Mouse (Mus musculus) kidney, postnatal 36 days (tissue): Measurements from ENCODE around the gene Shank2.

Experiments used
- DNase-seq, 2 experiments: peaks; one replicate each; pipeline ENCODE4 v3.0.0; 2021 to 2022; ENCODE audit warnings: mixed read lengths in 2 of 2

Gene Shank2

DNA sequence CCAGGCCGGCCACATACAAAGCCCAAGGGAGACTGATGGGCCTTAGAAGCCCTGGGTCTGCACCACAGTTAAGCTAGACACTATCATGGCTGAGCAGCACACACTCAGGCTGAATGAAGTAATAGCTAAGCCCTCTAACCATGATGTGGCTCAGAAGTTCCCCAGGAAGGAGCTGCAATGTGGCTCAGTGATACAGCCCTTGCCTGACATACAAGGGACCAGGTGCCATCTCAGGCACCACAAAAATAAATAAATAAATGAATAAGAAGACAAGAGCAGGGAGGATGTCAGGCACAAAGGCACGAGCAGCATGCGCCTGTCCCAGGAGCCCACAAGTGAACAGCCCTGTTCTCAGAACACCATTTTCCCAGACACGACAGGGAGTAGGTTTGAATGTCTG is 440.2 kb downstream of the Shank2 start:
- no peak for DNase-seq

GRCm38 (mm10) chr7:144444788-144445187 is 443.1 kb downstream of the Shank2 start:
- DNase-seq = no peak

GRCm38 (mm10) chr7:144447146-144447545 is 445.4 kb downstream of the Shank2 start:
- DNase-seq = no peak

- DNase-seq = no peak
Measured at GRCm38 (mm10) chr7:144448186-144448585, 446.5 kb downstream of the Shank2 start.

DNA sequence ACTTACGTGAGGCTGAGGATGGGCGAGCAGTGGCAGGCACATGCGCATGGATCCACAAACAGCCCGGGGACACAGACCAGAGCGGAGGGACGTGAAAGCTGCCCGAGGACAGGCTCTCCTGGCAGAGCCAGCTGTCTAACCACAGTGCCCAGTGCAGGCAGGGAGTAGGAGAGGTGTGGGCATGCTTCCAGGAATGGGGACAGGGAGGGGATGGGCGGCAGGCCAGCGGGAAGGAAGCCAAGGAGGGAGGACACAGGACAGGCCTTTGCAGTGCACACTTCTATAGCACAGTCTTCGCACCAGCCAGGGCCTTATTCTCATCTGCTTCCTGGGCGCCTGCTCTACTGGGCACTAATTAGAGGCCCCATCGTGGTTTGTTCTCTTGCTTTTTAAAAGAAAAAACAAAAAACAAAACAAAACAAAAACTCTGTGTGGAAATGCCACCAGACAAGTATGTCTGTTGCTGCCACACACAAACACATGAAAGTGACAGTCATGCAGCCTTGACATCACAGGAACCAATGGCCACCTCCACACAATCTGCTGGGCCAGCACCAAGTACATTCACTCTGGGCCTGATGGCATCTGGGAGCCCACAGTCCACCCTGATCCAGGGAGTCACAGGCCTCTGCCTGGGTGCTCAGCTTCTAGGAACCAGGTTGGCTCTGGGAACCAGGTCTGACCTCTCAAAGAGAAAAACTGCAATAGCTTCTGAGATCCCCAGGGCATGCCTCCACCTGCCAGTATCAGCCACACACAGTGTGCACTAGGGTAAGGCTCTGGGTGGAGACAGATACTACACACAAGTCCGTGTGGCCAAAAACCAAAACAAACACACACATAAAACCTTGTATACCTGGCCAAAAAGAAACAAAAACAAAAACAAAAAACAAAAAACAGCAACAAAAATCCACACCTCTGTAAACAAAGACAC is 448.2 kb downstream of the Shank2 start:
- peak; percentile 86 to 89 for DNase-seq

- no peak for DNase-seq
Measured at GRCm38 (mm10) chr7:144450661-144451060, 448.9 kb downstream of the Shank2 start.

DNA sequence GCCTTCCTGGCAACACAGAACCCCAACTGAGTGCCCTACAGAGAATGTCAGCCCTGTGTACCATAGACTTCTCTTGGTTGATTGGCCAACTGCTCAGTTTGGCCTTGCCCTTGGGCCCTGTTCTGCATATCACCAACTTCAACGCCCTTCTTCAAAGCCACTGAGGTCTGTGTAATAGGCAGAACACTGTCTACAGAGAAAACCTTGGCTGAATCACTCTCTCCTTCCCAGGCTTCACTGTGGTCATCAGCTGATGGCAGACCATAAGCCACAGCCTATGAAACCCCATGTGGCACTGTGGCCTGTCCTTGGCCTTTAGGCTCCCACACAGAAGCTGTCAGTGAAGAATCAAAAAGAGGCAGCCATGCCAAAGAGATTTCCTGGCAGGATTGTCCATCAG is 457.2 kb downstream of the Shank2 start:
- DNase-seq = no peak

DNA sequence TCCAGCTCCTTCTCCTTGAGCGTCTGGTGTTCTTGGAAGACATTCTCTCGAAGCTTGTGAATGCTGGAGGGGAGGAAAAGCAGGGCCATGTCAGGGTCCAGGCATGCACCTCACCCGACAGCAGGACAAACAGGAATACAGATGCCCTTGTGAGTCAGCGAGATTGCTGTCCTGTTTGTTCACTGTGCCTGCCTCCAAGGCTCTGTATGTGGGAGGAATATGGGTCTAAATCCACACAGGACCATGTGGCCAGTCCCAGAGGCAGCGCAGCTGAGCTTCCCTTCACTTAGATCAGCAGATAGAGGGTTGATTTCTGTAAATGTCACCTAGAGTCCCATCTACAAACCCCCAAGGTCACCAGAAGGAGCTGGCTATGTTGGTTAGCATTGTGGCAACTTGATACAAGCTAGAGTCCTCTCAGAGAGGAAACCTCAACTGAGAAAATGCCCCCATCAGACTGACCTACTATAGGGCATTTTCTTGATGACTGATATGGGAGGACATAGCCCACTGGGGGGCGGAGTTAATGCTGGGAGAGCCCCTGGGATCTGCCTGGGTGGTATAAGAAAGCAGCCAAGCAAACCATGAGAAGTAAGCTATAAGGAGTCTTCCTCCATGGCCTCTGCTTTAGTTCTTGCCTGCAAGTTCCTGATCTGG is 459.6 kb downstream of the Shank2 start:
- no peak for DNase-seq

DNA sequence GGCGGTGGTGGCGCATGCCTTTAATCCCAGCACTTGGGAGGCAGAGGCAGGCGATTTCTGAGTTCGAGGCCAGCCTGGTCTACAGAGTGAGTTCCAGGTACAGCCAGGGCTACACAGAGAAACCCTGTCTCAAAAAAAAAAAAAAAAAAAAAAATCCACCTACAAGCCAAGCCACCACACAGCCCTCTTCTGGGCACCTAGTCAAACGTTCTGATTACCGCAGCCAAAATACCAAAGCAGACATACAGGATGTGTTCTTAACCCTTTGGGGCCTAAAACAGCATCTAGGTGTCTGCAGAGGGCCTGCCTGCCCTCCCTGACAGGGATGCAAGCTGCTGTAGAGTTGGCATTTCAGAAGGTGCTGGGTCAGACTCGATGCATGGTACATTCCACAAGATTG is 460.8 kb downstream of the Shank2 start:
- DNase-seq = no peak

DNA sequence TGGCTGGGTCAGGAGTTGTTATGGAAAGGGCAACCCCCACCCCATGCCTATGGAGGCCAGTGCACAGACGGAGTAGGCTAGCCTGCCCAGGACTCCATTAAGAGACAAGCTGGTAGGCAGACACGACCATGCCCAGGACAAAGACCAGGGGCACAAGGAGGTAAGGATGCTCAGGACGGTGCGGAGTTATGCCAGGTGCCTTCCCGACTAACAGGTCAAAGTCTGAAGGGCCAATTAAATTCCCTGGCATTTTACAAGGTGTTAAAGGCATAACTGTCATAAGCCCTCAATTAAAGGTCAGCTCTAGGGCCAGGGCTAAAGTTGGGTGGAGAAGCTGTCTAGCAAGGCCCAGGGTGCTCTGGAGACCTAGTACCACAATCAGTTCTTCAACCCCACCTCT is 467.0 kb downstream of the Shank2 start:
- peak in 1 of 2 experiments; percentile 18 for DNase-seq

DNA sequence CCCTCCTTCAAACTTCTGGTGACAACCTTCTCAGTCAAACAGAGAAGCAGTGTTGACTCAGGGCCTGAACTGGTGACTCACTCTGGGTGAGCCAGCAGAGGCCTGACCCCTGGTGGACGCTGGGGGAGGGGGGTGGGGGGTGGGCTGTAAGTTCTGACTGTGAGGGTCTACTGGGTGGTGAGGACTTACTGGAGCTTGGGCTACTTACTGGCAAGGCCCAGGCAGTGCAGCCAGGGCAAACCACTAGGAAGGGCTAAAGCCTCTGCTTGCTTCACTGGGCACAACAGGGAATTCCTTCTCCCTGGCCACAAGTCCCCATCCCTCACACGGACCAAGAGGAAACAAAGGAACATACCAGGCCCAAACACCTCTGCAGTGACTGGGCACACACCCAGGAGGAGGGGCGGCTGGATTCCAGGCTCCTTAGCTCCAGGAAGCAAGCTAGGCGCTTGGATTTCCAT is 467.5 kb downstream of the Shank2 start:
- peak; percentile 80 to 82 for DNase-seq

DNA sequence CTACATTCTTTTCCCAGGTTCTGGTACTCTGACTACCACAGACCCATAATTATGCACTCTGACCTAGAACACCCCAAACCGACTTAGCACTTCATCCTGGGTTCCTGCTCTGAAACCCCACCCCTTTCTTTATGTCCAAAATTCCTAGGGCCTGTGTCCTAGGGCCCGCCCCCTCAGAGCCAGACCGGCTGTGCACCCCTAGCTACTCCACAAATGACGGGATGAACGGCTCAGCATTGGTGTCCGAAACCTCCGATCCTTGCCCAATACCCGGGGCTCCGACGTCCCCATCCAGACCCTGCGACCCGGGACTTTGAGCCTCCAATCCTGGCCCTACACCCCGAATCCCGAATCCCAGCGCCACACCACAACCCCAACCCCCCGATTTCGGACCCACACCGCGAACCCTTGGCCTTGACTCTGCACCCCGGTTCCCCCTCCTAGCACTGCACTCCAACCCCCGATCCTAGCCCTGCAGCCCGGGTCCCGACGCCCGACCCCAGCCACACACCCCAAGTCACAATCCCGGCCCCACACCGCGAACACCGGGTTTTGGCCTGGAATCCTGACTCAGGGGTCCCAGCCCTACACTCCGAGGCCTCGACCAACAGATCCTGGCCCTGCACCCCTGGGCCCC is 468.3 kb downstream of the Shank2 start:
- peak in 1 of 2 experiments; percentile 25 for DNase-seq

GRCm38 (mm10) chr7:144470545-144471059 is 468.9 kb downstream of the Shank2 start, which contains the start of gene Cttn:
TSS of gene Cttn (minus strand) at chr7:144471009.
- peak; percentile 94 to 96 for DNase-seq

GRCm38 (mm10) chr7:144471103-144471502 is 469.4 kb downstream of the Shank2 start:
- DNase-seq = no peak

- DNase-seq = peak; percentile 21 to 40
Measured at GRCm38 (mm10) chr7:144473486-144473885, 471.8 kb downstream of the Shank2 start.
